Mouse (Mus musculus): ENCODE data around the gene Uso1. TPM values are rescaled to one million over a fixed set of nuclear protein-coding genes. Genes with fewer than 3 reads are reported as not detected.

The Uso1 gene
- polyA plus RNA-seq, 1 experiment from 2014 or later, result 37.0 TPM

- 91% methylated on average over 5 of the region's 5 CpGs for WGBS
- no peak overlapping the region for H3K27ac ChIP-seq
- peaks cover 8% of the 10 kb centered on the region; the same call in 1 of the 2 replicates for H3K27me3 ChIP-seq (ENCODE audit: poor library complexity, severe bottlenecking)
- peaks cover 16% of the 10 kb centered on the region for H3K4me1 ChIP-seq
- no peaks in the 10 kb centered on the region for H3K36me3 ChIP-seq (replicated peaks)
- DNase-seq (ENCODE audit: extremely low spot score, low spot score), result no peak
- no peak overlapping the region for H3K4me3 ChIP-seq
- H3K9me3 ChIP-seq, result no peaks in the 10 kb centered on the region
These were observed 26.9 kb upstream of the Uso1 start for GRCm38 (mm10) chr5:92110818-92111355.

- H3K27me3 ChIP-seq (ENCODE audit: poor library complexity, severe bottlenecking), result peaks cover 8% of the 10 kb centered on the region; the same call in 1 of the 2 replicates
- H3K4me3 ChIP-seq, result peak overlapping the region; percentile 34
- H3K27ac ChIP-seq, result no peak overlapping the region
- 8% methylated on average over 6 of the region's 6 CpGs for WGBS
- H3K9me3 ChIP-seq, result no peaks in the 10 kb centered on the region
- DNase-seq (ENCODE audit: extremely low spot score, low spot score), result no peak
- H3K4me1 ChIP-seq, result peaks cover 10% of the 10 kb centered on the region
- no peaks in the 10 kb centered on the region for H3K36me3 ChIP-seq (replicated peaks)
These were observed 25.6 kb upstream of the Uso1 start for GRCm38 (mm10) chr5:92112175-92112574.

GRCm38 (mm10) chr5:92112585-92112984 lies 25.2 kb upstream of the Uso1 start:
- DNase-seq (ENCODE audit: extremely low spot score, low spot score), result peak; percentile 28
- H3K36me3 ChIP-seq (replicated peaks), result no peaks in the 10 kb centered on the region
- peaks cover 8% of the 10 kb centered on the region; the same call in 1 of the 2 replicates for H3K27me3 ChIP-seq (ENCODE audit: poor library complexity, severe bottlenecking)
- H3K9me3 ChIP-seq, result no peaks in the 10 kb centered on the region
- WGBS, result 1% methylated on average over 10 of the region's 10 CpGs
- H3K27ac ChIP-seq, result no peak overlapping the region
- H3K4me3 ChIP-seq, result peak overlapping the region; percentile 34
- peaks cover 10% of the 10 kb centered on the region for H3K4me1 ChIP-seq

GRCm38 (mm10) chr5:92113484-92113883 lies 24.3 kb upstream of the Uso1 start:
- Histone ChIP-seq H3K27ac (no peak overlapping the region), H3K4me1 (peaks cover 10% of the 10 kb centered on the region), H3K36me3 (replicated peaks) (no peaks in the 10 kb centered on the region), H3K27me3 (ENCODE audit: poor library complexity, severe bottlenecking) (peaks cover 8% of the 10 kb centered on the region; the same call in 1 of the 2 replicates), H3K4me3 (no peak overlapping the region), H3K9me3 (no peaks in the 10 kb centered on the region)
- no peak for DNase-seq (ENCODE audit: extremely low spot score, low spot score)
- 86% methylated on average over 7 of the region's 7 CpGs for WGBS

- H3K36me3 ChIP-seq (replicated peaks), result no peaks in the 10 kb centered on the region
- H3K27ac ChIP-seq, result no peak overlapping the region
- peaks cover 10% of the 10 kb centered on the region for H3K4me1 ChIP-seq
- DNase-seq (ENCODE audit: extremely low spot score, low spot score), result no peak
- peaks cover 8% of the 10 kb centered on the region; the same call in 1 of the 2 replicates for H3K27me3 ChIP-seq (ENCODE audit: poor library complexity, severe bottlenecking)
- no peaks in the 10 kb centered on the region for H3K9me3 ChIP-seq
- 91% methylated on average over 6 of the region's 6 CpGs for WGBS
- no peak overlapping the region for H3K4me3 ChIP-seq
These were observed 23.5 kb upstream of the Uso1 start for GRCm38 (mm10) chr5:92114223-92114622.

- WGBS, result 91% methylated on average over 2 of the region's 2 CpGs
- H3K36me3 ChIP-seq (replicated peaks), result no peaks in the 10 kb centered on the region
- H3K4me3 ChIP-seq, result no peak overlapping the region
- H3K27me3 ChIP-seq (ENCODE audit: poor library complexity, severe bottlenecking), result peaks cover 8% of the 10 kb centered on the region; the same call in 1 of the 2 replicates
- no peak for DNase-seq (ENCODE audit: extremely low spot score, low spot score)
- H3K9me3 ChIP-seq, result no peaks in the 10 kb centered on the region
- H3K27ac ChIP-seq, result no peak overlapping the region
- H3K4me1 ChIP-seq, result peaks cover 10% of the 10 kb centered on the region
These were observed 22.8 kb upstream of the Uso1 start for GRCm38 (mm10) chr5:92114939-92115338.

GRCm38 (mm10) chr5:92117823-92118403 lies 19.8 kb upstream of the Uso1 start:
- WGBS, result 61% methylated on average over 12 of the region's 12 CpGs
- DNase-seq (ENCODE audit: extremely low spot score, low spot score), result peak; percentile 51
- Histone ChIP-seq H3K36me3 (replicated peaks) (no peaks in the 10 kb centered on the region), H3K27ac (no peak overlapping the region), H3K27me3 (ENCODE audit: poor library complexity, severe bottlenecking) (peaks cover 8% of the 10 kb centered on the region; the same call in 1 of the 2 replicates), H3K4me1 (peaks cover under 1% of the 10 kb centered on the region), H3K9me3 (no peaks in the 10 kb centered on the region), H3K4me3 (no peak overlapping the region)

GRCm38 (mm10) chr5:92121636-92122035 lies 16.1 kb upstream of the Uso1 start:
- peaks cover 4% of the 10 kb centered on the region for H3K36me3 ChIP-seq (replicated peaks)
- DNase-seq (ENCODE audit: extremely low spot score, low spot score), result no peak
- H3K4me1 ChIP-seq, result no peaks in the 10 kb centered on the region
- WGBS, result 87% methylated on average over 4 of the region's 4 CpGs
- H3K9me3 ChIP-seq, result no peaks in the 10 kb centered on the region
- no peak overlapping the region for H3K4me3 ChIP-seq
- no peaks in the 10 kb centered on the region for H3K27me3 ChIP-seq (ENCODE audit: poor library complexity, severe bottlenecking)
- H3K27ac ChIP-seq, result no peak overlapping the region

GRCm38 (mm10) chr5:92125446-92125845 lies 12.3 kb upstream of the Uso1 start:
- no peak for DNase-seq (ENCODE audit: extremely low spot score, low spot score)
- 94% methylated on average over 3 of the region's 3 CpGs for WGBS
- Histone ChIP-seq H3K9me3 (no peaks in the 10 kb centered on the region), H3K4me3 (no peak overlapping the region), H3K36me3 (replicated peaks) (peaks cover 7% of the 10 kb centered on the region), H3K4me1 (peaks cover 18% of the 10 kb centered on the region), H3K27ac (no peak overlapping the region), H3K27me3 (ENCODE audit: poor library complexity, severe bottlenecking) (no peaks in the 10 kb centered on the region)

- 76% methylated on average over 9 of the region's 9 CpGs for WGBS
- Histone ChIP-seq H3K27me3 (ENCODE audit: poor library complexity, severe bottlenecking) (no peaks in the 10 kb centered on the region), H3K4me3 (no peak overlapping the region; the same call in 1 of the 2 replicates), H3K9me3 (no peaks in the 10 kb centered on the region; the same call in 1 of the 2 replicates), H3K36me3 (replicated peaks) (peaks cover 19% of the 10 kb centered on the region), H3K27ac (peak overlapping the region; percentile 40; the same call in 1 of the 2 replicates), H3K4me1 (peaks cover 18% of the 10 kb centered on the region)
- no peak for DNase-seq (ENCODE audit: extremely low spot score, low spot score)
These were observed 10.6 kb upstream of the Uso1 start for GRCm38 (mm10) chr5:92127141-92127625.

- H3K4me3 ChIP-seq, result no peak overlapping the region; the same call in 1 of the 2 replicates
These were observed 10.0 kb upstream of the Uso1 start for GRCm38 (mm10) chr5:92127751-92128150.

GRCm38 (mm10) chr5:92128570-92128969 lies 9.2 kb upstream of the Uso1 start:
- Histone ChIP-seq H3K27me3 (ENCODE audit: poor library complexity, severe bottlenecking) (no peaks in the 10 kb centered on the region), H3K4me3 (peak overlapping the region; percentile 24; the same call in 1 of the 2 replicates), H3K9me3 (no peaks in the 10 kb centered on the region; the same call in 1 of the 2 replicates), H3K4me1 (peaks cover 18% of the 10 kb centered on the region), H3K36me3 (replicated peaks) (peaks cover 19% of the 10 kb centered on the region), H3K27ac (peak overlapping the region; percentile 69)
- WGBS, result 13% methylated on average over 8 of the region's 8 CpGs
- DNase-seq (ENCODE audit: extremely low spot score, low spot score), result peak; percentile 39

More at GRCm38 (mm10) chr5:92127751-92128150, 10.0 kb upstream of the Uso1 start:
- Histone ChIP-seq H3K9me3 (no peaks in the 10 kb centered on the region; the same call in 1 of the 2 replicates), H3K4me1 (peaks cover 18% of the 10 kb centered on the region), H3K36me3 (replicated peaks) (peaks cover 19% of the 10 kb centered on the region), H3K27ac (0 out of 2 replicates have a peak overlapping the region, but pooled peaks have one; percentile 69), H3K27me3 (ENCODE audit: poor library complexity, severe bottlenecking) (no peaks in the 10 kb centered on the region)
- no peak for DNase-seq (ENCODE audit: extremely low spot score, low spot score)
- 92% methylated on average over 10 of the region's 10 CpGs for WGBS

- no peak for DNase-seq (ENCODE audit: extremely low spot score, low spot score)
- Histone ChIP-seq H3K27ac (peak overlapping the region; percentile 69), H3K9me3 (no peaks in the 10 kb centered on the region; the same call in 1 of the 2 replicates), H3K4me1 (peaks cover 18% of the 10 kb centered on the region), H3K27me3 (ENCODE audit: poor library complexity, severe bottlenecking) (no peaks in the 10 kb centered on the region), H3K4me3 (no peak overlapping the region), H3K36me3 (replicated peaks) (peaks cover 19% of the 10 kb centered on the region)
- WGBS, result 42% methylated on average over 1 of the region's 1 CpGs
These were observed 8.4 kb upstream of the Uso1 start for GRCm38 (mm10) chr5:92129321-92129768.
